Mouse (Mus musculus) forebrain, embryonic 15.5 days (tissue): ENCODE data around the gene Hadhb. TPM values are rescaled to one million over a fixed set of nuclear protein-coding genes. Genes with fewer than 3 reads are reported as not detected.

ENCODE experiments used
- ATAC-seq: fragments of 200-750 bp; cut with Nextera tagmentation; replicated peaks from 2 replicates; pipeline ENCODE4 v1.8.0; 2017; ENCODE audit warnings: mild to moderate bottlenecking, moderate TSS enrichment, moderate library complexity
- H3K27ac ChIP-seq: fragments of 300-500 bp; sonication (generic); replicated peaks from 2 replicates; pipeline ENCODE4 v1.5.1; 2015; ENCODE audit warnings: mild to moderate bottlenecking, inconsistent platforms
- H3K27me3 ChIP-seq: fragments of 300-500 bp; sonication (generic); 2 replicates; pipeline ENCODE4 v1.6.1; 2015; ENCODE audit warnings: inconsistent platforms
- H3K36me3 ChIP-seq: fragments of 300-500 bp; sonication (generic); 2 replicates; pipeline ENCODE4 v1.6.1; 2015; ENCODE audit warnings: mild to moderate bottlenecking, inconsistent platforms
- H3K4me1 ChIP-seq: fragments of 300-500 bp; sonication (generic); 2 replicates; pipeline ENCODE4 v1.6.1; 2015; ENCODE audit warnings: inconsistent platforms
- H3K4me2 ChIP-seq: fragments of 300-500 bp; sonication (generic); replicated peaks from 2 replicates; pipeline ENCODE4 v1.6.1; 2015; ENCODE audit warnings: mild to moderate bottlenecking, inconsistent platforms
- H3K4me3 ChIP-seq: fragments of 300-500 bp; sonication (generic); 2 replicates; pipeline ENCODE4 v1.5.1; 2015; ENCODE audit warnings: mild to moderate bottlenecking, inconsistent platforms
- H3K9ac ChIP-seq: fragments of 300-500 bp; sonication (generic); replicated peaks from 2 replicates; pipeline ENCODE4 v1.6.1; 2015; ENCODE audit warnings: mild to moderate bottlenecking, inconsistent platforms
- H3K9me3 ChIP-seq: fragments of 300-500 bp; sonication (generic); 2 replicates; pipeline ENCODE4 v1.6.1; 2016; ENCODE audit warnings: inconsistent platforms
- WGBS: fragments of 180-500 bp; shearing (Covaris S2); methylation state at CpG from one replicate; pipeline ENCODE4 v1.1.7; 2015; ENCODE audit warnings: mixed read lengths; 5-methylcytosine and 5-hydroxymethylcytosine counted together
- microRNA counts: library from miRNA; unstranded; fragments of <30 nt; microRNA quantifications from one replicate; lab custom pipeline; 2016
- microRNA-seq: library from miRNA; unstranded; fragments of <30 nt; microRNA quantifications from one replicate; pipeline ENCODE4, GENCODE M21; 2016
- polyA plus RNA-seq: library from polyadenylated mRNA; unstranded; fragments of >200 nt; fragmentation: Nextera tagmentation; extraction: Ambion mirVana; gene quantifications from 2 replicates; pipeline ENCODE4 v1.2.1, GENCODE M21; 2015

Hadhb gene
- polyA plus RNA-seq, 1 experiment from 2014 or later, result 73.6 TPM

- H3K36me3 ChIP-seq, result no peaks in the 10 kb centered on the region
- no peaks in the 10 kb centered on the region for H3K9me3 ChIP-seq
- no peak overlapping the region for H3K4me2 ChIP-seq
- peaks cover 30% of the 10 kb centered on the region for H3K4me1 ChIP-seq
- H3K4me3 ChIP-seq, result no peak overlapping the region
- no peak for ATAC-seq
- H3K27me3 ChIP-seq, result no peaks in the 10 kb centered on the region
- H3K9ac ChIP-seq, result no peak overlapping the region
- H3K27ac ChIP-seq, result no peak overlapping the region
- WGBS, result 84% methylated on average over 4 of the region's 4 CpGs
These were observed 75.9 kb downstream of the Hadhb start for GRCm38 (mm10) chr5:30230901-30231300.

GRCm38 (mm10) chr5:30231891-30232270 is 76.8 kb downstream of the Hadhb start:
- WGBS, result 39% methylated on average over 16 of the region's 16 CpGs
- ATAC-seq, result no peak
- no peaks in the 10 kb centered on the region for H3K27me3 ChIP-seq

GRCm38 (mm10) chr5:30232271-30232971 is 77.4 kb downstream of the Hadhb start, which contains the start of gene Selenoi:
Gene Selenoi (plus strand): TSS chr5:30232581.
- WGBS, result 5% methylated on average over 69 of the region's 71 CpGs
- Histone ChIP-seq H3K4me2 (peak within 1 kb of the TSS; percentile 81), H3K4me3 (peak within 1 kb of the TSS; percentile 97), H3K9ac (peak within 1 kb of the TSS; percentile 87), H3K27me3 (no peaks in the 10 kb centered on the region), H3K4me1 (peaks cover 30% of the 10 kb centered on the region), H3K36me3 (no peaks in the 10 kb centered on the region), H3K9me3 (no peaks in the 10 kb centered on the region), H3K27ac (peak within 1 kb of the TSS; percentile 94)
- peak; percentile 100 for ATAC-seq

More at GRCm38 (mm10) chr5:30231891-30232270, 76.8 kb downstream of the Hadhb start:
- Histone ChIP-seq H3K4me2 (peak overlapping the region; percentile 81), H3K9ac (peak overlapping the region; percentile 79), H3K36me3 (no peaks in the 10 kb centered on the region), H3K27ac (peak overlapping the region; percentile 87), H3K9me3 (no peaks in the 10 kb centered on the region), H3K4me1 (peaks cover 30% of the 10 kb centered on the region), H3K4me3 (peak overlapping the region; percentile 97)

GRCm38 (mm10) chr5:30233042-30233441 is 78.0 kb downstream of the Hadhb start:
- WGBS, result 1% methylated on average over 15 of the region's 15 CpGs
- H3K9me3 ChIP-seq, result no peaks in the 10 kb centered on the region
- peak overlapping the region; percentile 81 for H3K4me2 ChIP-seq
- H3K36me3 ChIP-seq, result no peaks in the 10 kb centered on the region
- peak overlapping the region; percentile 97 for H3K4me3 ChIP-seq
- no peaks in the 10 kb centered on the region for H3K27me3 ChIP-seq
- H3K27ac ChIP-seq, result peak overlapping the region; percentile 94
- ATAC-seq, result peak; percentile 11; the same call in 1 of the 2 replicates
- H3K9ac ChIP-seq, result peak overlapping the region; percentile 87
- H3K4me1 ChIP-seq, result peaks cover 30% of the 10 kb centered on the region

GRCm38 (mm10) chr5:30233979-30234378 is 78.9 kb downstream of the Hadhb start:
- Histone ChIP-seq H3K4me2 (peak overlapping the region; percentile 81), H3K9ac (peak overlapping the region; percentile 87; the same call in 1 of the 2 replicates), H3K36me3 (no peaks in the 10 kb centered on the region), H3K9me3 (no peaks in the 10 kb centered on the region), H3K27ac (no peak overlapping the region), H3K4me3 (peak overlapping the region; percentile 97), H3K4me1 (peaks cover 30% of the 10 kb centered on the region), H3K27me3 (no peaks in the 10 kb centered on the region)
- ATAC-seq, result no peak
- WGBS, result 71% methylated on average over 8 of the region's 8 CpGs

MicroRNAs encoded within 50 kb of the gene (microRNA counts, 519-probe panel; counts per million panel counts)
- microRNA mmu-miR-1960 (lab: Ali Mortazavi, UCI), result 1,871 counts per million, percentile 18 among the panel's probes with 10 or more counts

Small RNA genes within 50 kb of the gene (microRNA-seq; reads per million reads assigned to microRNA genes)
- gene Mir1960, result not detected

Other genes with a start within 250 kb of the Hadhb start
- gene Il6, start 142.1 kb upstream of the Hadhb start, polyA plus RNA-seq, result not detected in 2 replicates
- gene Tyms, start 81.6 kb upstream of the Hadhb start, polyA plus RNA-seq, result 99.2 and 114 TPM in 2 replicates
- gene Garem2, start 50.1 kb upstream of the Hadhb start, polyA plus RNA-seq, result 12.7 and 12.8 TPM in 2 replicates
- gene 3110082J24Rik, start 49.2 kb upstream of the Hadhb start, polyA plus RNA-seq, result 2.9 and 3.1 TPM in 2 replicates
- 73.9 and 79.7 TPM in 2 replicates for gene Hadha, start 86 bp upstream of the Hadhb start, polyA plus RNA-seq
- not detected in 2 replicates for gene Adgrf3, start 50.5 kb downstream of the Hadhb start, polyA plus RNA-seq
- gene Selenoi, start 77.3 kb downstream of the Hadhb start, polyA plus RNA-seq, result 25.8 and 26.4 TPM in 2 replicates
- gene Drc1, start 126.1 kb downstream of the Hadhb start, polyA plus RNA-seq, result 5.3 and 6.8 TPM in 2 replicates